Mouse (Mus musculus): Measurements from ENCODE around the gene Ppm1m. TPM values are rescaled to one million over a fixed set of nuclear protein-coding genes. Genes with fewer than 3 reads are reported as not detected.

Ppm1m gene
- total and polyA plus RNA-seq, 2 experiments from 2014 or later = 17.7 to 20.6 TPM

- DNase-seq (peak; percentile 66), ATAC-seq (peak; percentile 81)
- peak overlapping the region; percentile 69 for H3K4me2 ChIP-seq (ENCODE audit: low read depth)
- TF ChIP-seq CTCF (IDR thresholded peaks at IDR 0.05; ENCODE audit: low read depth) = peak; percentile 53
- H3K4me3 ChIP-seq (ENCODE audit: low read depth, low read length) = peak overlapping the region; percentile 56
- H3K27me3 ChIP-seq (ENCODE audit: insufficient read depth, low read length) = peaks cover 6% of the 10 kb centered on the region; the same call in 1 of the 2 replicates
- H3K36me3 ChIP-seq (ENCODE audit: insufficient read depth) = peaks cover 5% of the 10 kb centered on the region
- WGBS = 1% methylated on average over 35 of the region's 36 CpGs
- no peaks in the 10 kb centered on the region for H3K9me3 ChIP-seq (ENCODE audit: low read length)
- peak overlapping the region; percentile 78 for H3K9ac ChIP-seq
- no peaks in the 10 kb centered on the region; the same call in 1 of the 2 replicates for H3K4me1 ChIP-seq (ENCODE audit: insufficient read depth)
- peak overlapping the region; percentile 74 for H3K27ac ChIP-seq (ENCODE audit: low read depth, low read length)
Measured at GRCm38 (mm10) chr9:106148541-106149398, 50.8 kb downstream of the Ppm1m start.

GRCm38 (mm10) chr9:106147851-106148431, 51.6 kb downstream of the Ppm1m start:
- peaks cover 5% of the 10 kb centered on the region for H3K36me3 ChIP-seq (ENCODE audit: insufficient read depth)
- H3K9me3 ChIP-seq (ENCODE audit: low read length) = no peaks in the 10 kb centered on the region
- H3K27me3 ChIP-seq (ENCODE audit: insufficient read depth, low read length) = peaks cover 6% of the 10 kb centered on the region; the same call in 1 of the 2 replicates
- DNase-seq (no peak), ATAC-seq (peak; percentile 34)
- H3K9ac ChIP-seq = peak overlapping the region; percentile 78
- H3K4me3 ChIP-seq (ENCODE audit: low read depth, low read length) = peak overlapping the region; percentile 56
- 2% methylated on average over 10 of the region's 10 CpGs for WGBS
- no peaks in the 10 kb centered on the region; the same call in 1 of the 2 replicates for H3K4me1 ChIP-seq (ENCODE audit: insufficient read depth)
- no peak for TF ChIP-seq CTCF (IDR thresholded peaks at IDR 0.05; ENCODE audit: low read depth)
- peak overlapping the region; percentile 69 for H3K4me2 ChIP-seq (ENCODE audit: low read depth)
- H3K27ac ChIP-seq (ENCODE audit: low read depth, low read length) = peak overlapping the region; percentile 74

GRCm38 (mm10) chr9:106147281-106147680, 52.3 kb downstream of the Ppm1m start:
- 0 out of 2 replicates have a peak overlapping the region, but pooled peaks have one; percentile 56 for H3K4me3 ChIP-seq (ENCODE audit: low read depth, low read length)
- no peaks in the 10 kb centered on the region; the same call in 1 of the 2 replicates for H3K4me1 ChIP-seq (ENCODE audit: insufficient read depth)
- peak overlapping the region; percentile 78; the same call in 1 of the 2 replicates for H3K9ac ChIP-seq
- H3K9me3 ChIP-seq (ENCODE audit: low read length) = no peaks in the 10 kb centered on the region
- 39% methylated on average over 5 of the region's 5 CpGs for WGBS
- TF ChIP-seq CTCF (IDR thresholded peaks at IDR 0.05; ENCODE audit: low read depth) = no peak
- H3K4me2 ChIP-seq (ENCODE audit: low read depth) = peak overlapping the region; percentile 69
- ATAC-seq (no peak), DNase-seq (no peak)
- no peak overlapping the region for H3K27ac ChIP-seq (ENCODE audit: low read depth, low read length)
- peaks cover 10% of the 10 kb centered on the region; the same call in 1 of the 2 replicates for H3K27me3 ChIP-seq (ENCODE audit: insufficient read depth, low read length)
- H3K36me3 ChIP-seq (ENCODE audit: insufficient read depth) = peaks cover 1% of the 10 kb centered on the region

- TF ChIP-seq CTCF (IDR thresholded peaks at IDR 0.05; ENCODE audit: low read depth) = no peak
Measured at GRCm38 (mm10) chr9:106145582-106145981, 54.0 kb downstream of the Ppm1m start.

More at GRCm38 (mm10) chr9:106145582-106145981, 54.0 kb downstream of the Ppm1m start:
- Histone ChIP-seq H3K4me1 (ENCODE audit: insufficient read depth) (no peaks in the 10 kb centered on the region; the same call in 1 of the 2 replicates), H3K9me3 (ENCODE audit: low read length) (no peaks in the 10 kb centered on the region), H3K4me3 (ENCODE audit: low read depth, low read length) (no peak overlapping the region), H3K9ac (no peak overlapping the region), H3K27me3 (ENCODE audit: insufficient read depth, low read length) (peaks cover 11% of the 10 kb centered on the region; the same call in 1 of the 2 replicates), H3K4me2 (ENCODE audit: low read depth) (no peak overlapping the region), H3K27ac (ENCODE audit: low read depth, low read length) (no peak overlapping the region), H3K36me3 (ENCODE audit: insufficient read depth) (no peaks in the 10 kb centered on the region)
- 65% methylated on average over 2 of the region's 2 CpGs for WGBS
- DNase-seq (peak; percentile 73), ATAC-seq (peak; percentile 54)

MicroRNAs within 50 kb of the gene (microRNA counts, 519-probe panel; counts per million panel counts)
- microRNA mmu-let-7g = 7,955 counts per million, percentile 97 among the panel's probes with 10 or more counts

Small RNA genes lying within 50 kb of the gene (microRNA-seq; reads per million reads assigned to microRNA genes)
- gene Mir135a-1 = 182 to 192 reads per million in 2 experiments
- 68,882 to 80,663 reads per million in 2 experiments for gene Mirlet7g

Other genes starting within 250 kb of the Ppm1m start
- 1.1 and 1.3 TPM in 2 replicates for gene Col6a5, start 239.1 kb downstream of the Ppm1m start, total RNA-seq (2014; rRNA removed)
- gene Col6a5, start 239.1 kb downstream of the Ppm1m start, polyA plus RNA-seq (2015; fragmentation: Nextera tagmentation; extraction: Ambion mirVana) = 0.11 and 0.40 TPM in 2 replicates
- 0.81 and 2.0 TPM in 2 replicates for gene Col6a4, start 103.0 kb downstream of the Ppm1m start, total RNA-seq (2014; rRNA removed)
- gene Col6a4, start 103.0 kb downstream of the Ppm1m start, polyA plus RNA-seq (2015; fragmentation: Nextera tagmentation; extraction: Ambion mirVana) = 0.92 and 1.1 TPM in 2 replicates
- 2.0 and 3.0 TPM in 2 replicates for gene Glyctk, start 41.6 kb downstream of the Ppm1m start, total RNA-seq (2014; rRNA removed)
- 1.1 TPM in 2 replicates for gene Glyctk, start 41.6 kb downstream of the Ppm1m start, polyA plus RNA-seq (2015; fragmentation: Nextera tagmentation; extraction: Ambion mirVana)
- gene Wdr82, start 28.8 kb downstream of the Ppm1m start, total RNA-seq (2014; rRNA removed) = 216 and 261 TPM in 2 replicates
- 31.5 and 32.5 TPM in 2 replicates for gene Wdr82, start 28.8 kb downstream of the Ppm1m start, polyA plus RNA-seq (2015; fragmentation: Nextera tagmentation; extraction: Ambion mirVana)
- gene Twf2, start 3.4 kb upstream of the Ppm1m start, total RNA-seq (2014; rRNA removed) = 63.1 and 74.6 TPM in 2 replicates
- gene Twf2, start 3.4 kb upstream of the Ppm1m start, polyA plus RNA-seq (2015; fragmentation: Nextera tagmentation; extraction: Ambion mirVana) = 50.9 and 55.6 TPM in 2 replicates
- 0.08 and 0.14 TPM in 2 replicates for gene Tlr9, start 22.9 kb upstream of the Ppm1m start, total RNA-seq (2014; rRNA removed)
- 0.04 TPM in 1 of 2 replicates, not detected in the other for gene Tlr9, start 22.9 kb upstream of the Ppm1m start, polyA plus RNA-seq (2015; fragmentation: Nextera tagmentation; extraction: Ambion mirVana)
- 58.4 and 68.4 TPM in 2 replicates for gene Alas1, start 48.9 kb upstream of the Ppm1m start, total RNA-seq (2014; rRNA removed)
- 70.4 and 77.8 TPM in 2 replicates for gene Alas1, start 48.9 kb upstream of the Ppm1m start, polyA plus RNA-seq (2015; fragmentation: Nextera tagmentation; extraction: Ambion mirVana)
- gene Poc1a, start 81.3 kb upstream of the Ppm1m start, total RNA-seq (2014; rRNA removed) = 5.8 and 7.6 TPM in 2 replicates
- 12.0 and 14.3 TPM in 2 replicates for gene Poc1a, start 81.3 kb upstream of the Ppm1m start, polyA plus RNA-seq (2015; fragmentation: Nextera tagmentation; extraction: Ambion mirVana)
- 43.5 and 44.5 TPM in 2 replicates for gene Dusp7, start 168.9 kb upstream of the Ppm1m start, total RNA-seq (2014; rRNA removed)
- gene Dusp7, start 168.9 kb upstream of the Ppm1m start, polyA plus RNA-seq (2015; fragmentation: Nextera tagmentation; extraction: Ambion mirVana) = 16.5 and 16.7 TPM in 2 replicates
- gene Rpl29, start 229.7 kb upstream of the Ppm1m start, total RNA-seq (2014; rRNA removed) = 890 and 984 TPM in 2 replicates
- gene Rpl29, start 229.7 kb upstream of the Ppm1m start, polyA plus RNA-seq (2015; fragmentation: Nextera tagmentation; extraction: Ambion mirVana) = 678 and 804 TPM in 2 replicates
- gene Acy1, start 238.6 kb upstream of the Ppm1m start, total RNA-seq (2014; rRNA removed) = 12.9 and 18.1 TPM in 2 replicates
- 20.5 and 21.0 TPM in 2 replicates for gene Acy1, start 238.6 kb upstream of the Ppm1m start, polyA plus RNA-seq (2015; fragmentation: Nextera tagmentation; extraction: Ambion mirVana)
- 10.5 and 13.8 TPM in 2 replicates for gene Abhd14b, start 247.7 kb upstream of the Ppm1m start, total RNA-seq (2014; rRNA removed)
- gene Abhd14b, start 247.7 kb upstream of the Ppm1m start, polyA plus RNA-seq (2015; fragmentation: Nextera tagmentation; extraction: Ambion mirVana) = 7.6 and 8.8 TPM in 2 replicates
- gene Abhd14a, start 247.9 kb upstream of the Ppm1m start, total RNA-seq (2014; rRNA removed) = 54.4 and 63.2 TPM in 2 replicates
- gene Abhd14a, start 247.9 kb upstream of the Ppm1m start, polyA plus RNA-seq (2015; fragmentation: Nextera tagmentation; extraction: Ambion mirVana) = 84.1 and 87.1 TPM in 2 replicates

Data from forebrain, postnatal 0 days (tissue).